Mouse (Mus musculus) lung, postnatal 14 days (tissue): ENCODE measurements around the gene Zfp78.

Experiments used
- DNase-seq: peaks from one replicate; pipeline ENCODE4 v3.0.0; 2021

The Zfp78 gene

DNA sequence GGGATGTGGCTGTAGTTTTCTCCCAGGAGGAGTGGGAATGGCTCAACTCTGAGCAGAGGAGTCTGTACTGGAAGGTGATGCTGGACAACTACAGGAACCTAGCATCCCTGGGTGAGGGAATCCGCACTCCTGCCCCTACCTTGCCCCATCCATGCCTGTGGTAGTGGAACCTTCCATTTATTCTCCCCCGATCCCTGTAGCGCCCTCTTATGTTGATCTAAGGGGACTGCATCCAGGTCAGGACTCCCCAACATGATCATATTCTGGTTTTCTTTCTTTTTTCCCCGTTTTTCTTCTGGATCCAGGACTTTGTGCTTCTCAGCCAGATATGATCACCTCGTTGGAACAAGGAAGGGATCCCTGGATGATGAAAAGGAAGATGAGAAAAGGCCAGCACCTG lies 26.4 kb downstream of the Zfp78 start:
- DNase-seq = no peak

DNA sequence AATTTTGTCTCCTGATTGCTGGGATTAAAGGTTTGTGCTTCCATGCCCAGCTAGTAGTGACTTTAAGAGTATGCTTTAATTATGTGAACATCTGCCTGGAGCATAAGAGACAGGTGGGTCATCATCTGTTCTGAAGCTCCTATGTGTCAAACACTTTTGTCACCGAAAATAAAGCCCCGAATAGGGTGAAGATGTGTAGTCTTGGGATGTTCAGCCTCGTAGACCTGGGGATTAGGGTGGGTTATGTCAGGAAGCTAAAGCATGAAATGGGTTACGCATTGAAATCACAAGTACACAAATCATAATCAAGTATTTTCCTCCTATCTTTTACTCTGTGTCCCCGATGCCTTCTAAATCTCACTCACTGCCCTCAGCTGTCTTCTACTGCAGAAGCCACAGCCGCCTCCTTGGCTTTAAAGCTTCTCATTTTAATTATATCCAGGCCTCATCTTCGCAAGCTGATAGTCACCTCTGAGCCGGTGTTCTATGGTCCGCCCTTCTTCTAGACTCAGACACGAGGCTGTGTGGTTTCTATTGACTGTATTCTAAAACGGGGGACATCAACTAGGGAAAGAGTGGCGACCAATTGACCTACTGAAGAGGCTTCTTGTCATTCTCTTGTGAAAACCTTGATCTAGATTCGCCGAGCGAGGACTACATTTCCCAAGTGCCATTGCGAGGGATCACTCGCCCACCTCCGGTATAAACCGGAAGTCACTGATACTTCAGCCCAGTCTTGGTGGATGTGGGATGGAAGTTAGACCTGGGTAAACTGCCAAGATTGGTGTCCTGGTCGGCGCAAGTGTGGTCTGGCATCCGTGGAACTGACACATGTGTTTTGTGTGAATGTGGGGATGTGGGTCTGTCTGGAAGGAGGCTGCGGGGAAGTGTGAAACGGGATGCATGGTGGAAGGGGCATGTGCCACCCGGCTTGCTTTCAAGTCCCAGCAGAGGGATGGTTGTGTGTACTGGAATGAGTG lies 35.2 kb downstream of the Zfp78 start, which contains the start of gene Smim17:
Gene Smim17, plus strand, starts transcription at position 720 of the 980 bp plus-strand sequence.
- DNase-seq = peak; percentile 26

DNA sequence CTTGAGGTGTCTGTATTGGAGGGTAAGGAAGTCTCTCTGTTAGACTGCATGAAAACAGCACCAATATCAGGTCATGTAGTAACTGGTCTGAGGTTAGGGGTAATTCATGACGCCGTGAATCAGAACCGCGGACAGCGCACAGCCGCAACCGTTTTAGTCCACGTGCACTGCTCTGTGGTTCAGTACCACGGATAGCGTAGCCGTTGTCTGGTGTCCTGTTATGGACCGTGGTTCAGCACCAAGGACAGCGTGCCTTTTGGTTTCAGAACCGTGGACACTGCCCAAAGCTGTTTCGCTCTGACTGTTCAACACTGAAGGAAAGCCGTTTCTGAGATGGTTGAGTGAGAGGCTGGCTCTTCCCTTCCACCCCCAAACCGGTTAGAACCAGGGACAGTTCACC lies 47.0 kb downstream of the Zfp78 start, which contains the start of gene Gm20715:
Gene Gm20715, plus strand, starts transcription at position 235 of the 400 bp plus-strand sequence.
- peak; percentile 98 for DNase-seq

DNA sequence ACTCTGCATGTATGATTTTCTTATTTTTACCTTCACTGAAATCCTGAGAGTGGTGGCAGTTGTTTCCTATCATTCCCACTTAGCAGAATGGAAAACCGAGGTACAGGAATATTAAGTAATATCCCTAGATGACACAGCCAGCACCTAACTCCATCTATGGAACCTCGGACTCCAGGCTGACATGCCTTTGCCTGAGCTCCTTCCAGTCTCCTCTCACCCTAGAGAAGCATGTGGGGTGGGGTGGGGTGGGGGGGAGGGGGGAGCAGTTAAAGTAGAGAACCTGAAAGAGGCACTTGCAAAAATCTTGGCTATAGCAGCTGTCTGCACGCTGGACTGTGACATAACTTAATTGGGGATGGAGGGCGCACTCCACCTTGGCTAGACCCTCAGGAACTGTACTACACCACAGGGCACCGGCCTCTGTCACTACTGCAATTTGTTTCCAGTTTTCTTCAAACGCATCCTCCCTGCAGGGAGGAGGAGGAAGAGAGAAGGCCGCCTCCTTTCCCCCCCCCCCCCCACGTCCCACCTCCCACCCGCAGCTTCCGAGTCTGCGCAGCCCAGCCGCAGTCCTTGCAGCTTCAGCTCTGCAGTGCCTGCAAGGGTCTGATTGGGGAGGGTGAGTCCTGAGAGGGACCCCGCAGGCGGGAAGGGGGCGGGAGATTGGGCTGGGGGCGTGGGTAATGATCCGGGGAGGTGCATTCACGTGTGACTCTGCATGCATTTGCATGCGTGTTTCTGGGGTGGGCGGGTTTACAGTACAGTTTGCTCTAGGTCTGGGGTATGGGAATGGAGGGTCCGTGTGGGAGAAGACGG lies 51.8 kb downstream of the Zfp78 start:
- no peak for DNase-seq

DNA sequence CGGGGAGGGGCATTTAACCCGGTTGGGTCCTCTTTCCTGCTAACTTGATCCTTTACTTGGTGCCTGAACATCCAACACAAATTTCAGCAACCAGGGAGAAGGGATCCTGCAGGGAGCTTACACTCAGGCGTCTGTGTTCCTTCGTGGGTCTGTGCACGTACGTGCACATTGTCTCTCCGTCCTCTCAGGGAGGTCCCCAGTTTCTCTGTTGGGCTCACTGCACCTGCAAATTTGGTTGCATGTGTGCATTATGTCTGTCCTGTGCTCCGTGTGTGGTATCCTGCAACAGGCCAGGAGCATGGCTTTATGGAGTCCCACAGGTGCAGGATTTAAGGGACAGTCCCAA lies 52.3 kb downstream of the Zfp78 start:
- no peak for DNase-seq

DNA sequence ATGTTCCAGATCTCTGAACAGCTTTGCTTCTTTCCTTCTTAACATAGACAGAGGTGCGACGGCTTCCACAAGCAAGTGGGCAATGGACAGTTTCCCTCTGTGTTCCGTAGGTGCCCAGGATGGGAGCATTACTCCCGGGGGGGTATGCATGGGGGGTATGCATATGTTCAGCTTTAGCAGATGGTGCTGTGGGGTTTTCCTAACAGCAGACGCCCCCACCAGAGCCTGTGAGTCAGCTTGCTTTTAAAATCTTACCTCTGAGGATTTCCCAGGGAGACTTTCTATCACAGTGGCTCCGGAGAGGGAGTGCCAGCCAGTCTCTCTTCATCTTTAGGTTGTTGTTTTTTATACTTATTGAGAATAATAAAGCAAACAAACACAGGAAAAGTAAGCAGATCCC lies 56.8 kb downstream of the Zfp78 start:
- DNase-seq = no peak

DNA sequence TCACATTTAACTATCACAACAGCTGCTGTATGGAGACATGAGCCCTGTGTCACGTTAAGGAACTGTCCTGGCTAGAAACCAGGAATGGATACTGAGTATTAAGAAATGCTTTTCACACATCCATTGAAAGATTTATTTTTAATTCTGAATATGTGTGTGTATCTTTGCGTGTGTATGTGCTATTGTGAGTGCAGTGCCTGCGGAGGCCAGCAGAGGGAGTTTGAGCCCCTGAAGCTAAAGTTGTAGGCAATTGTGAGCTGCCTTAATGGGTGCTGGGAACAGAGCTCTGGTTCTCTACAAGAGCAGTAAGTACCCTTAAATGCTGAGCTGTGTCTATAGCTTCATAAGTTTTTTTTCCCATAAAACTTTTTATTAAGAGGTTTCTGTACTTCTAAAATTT lies 66.3 kb downstream of the Zfp78 start:
- DNase-seq = no peak

DNA sequence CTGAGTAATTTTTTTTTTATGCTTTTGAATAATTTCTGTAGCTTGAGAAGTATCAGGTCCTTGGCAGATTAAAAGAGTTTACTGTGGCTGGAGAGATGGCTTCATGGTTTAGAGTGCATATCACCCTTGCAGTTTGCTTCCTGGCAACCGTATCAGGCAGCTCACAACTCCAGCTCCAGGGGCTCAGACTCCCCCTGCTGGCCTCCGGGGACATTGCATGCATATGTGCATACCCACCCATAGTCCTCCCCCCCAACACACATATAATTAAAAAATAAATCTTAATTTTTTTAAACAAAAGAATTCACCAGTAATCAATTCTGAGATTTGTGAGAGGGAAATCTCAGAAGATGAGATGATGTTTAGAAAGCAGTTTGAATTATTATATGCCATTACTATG lies 67.3 kb downstream of the Zfp78 start:
- DNase-seq = peak; percentile 40
